Mouse (Mus musculus): ENCODE measurements around the gene Cxcr5. TPM values are rescaled to one million over a fixed set of nuclear protein-coding genes. Genes with fewer than 3 reads are reported as not detected.

Gene Cxcr5
- not detected for total RNA-seq (2021)
- long read RNA-seq, experiment 1: 0 reads
- long read RNA-seq, experiment 2, partial matches to known transcripts: 0 of 1 reads
- long read RNA-seq, experiment 2, other reads (novel, unspliced or antisense): 1 of 1 reads

GRCm38 (mm10) chr9:44561597-44561996 is at the start of gene Cxcr5:
Gene Cxcr5, minus strand, starts transcription at chr9:44561877.
- no peak for DNase-seq (ENCODE audit: low spot score)

GRCm38 (mm10) chr9:44610371-44610770 is 48.7 kb upstream of the Cxcr5 start:
- DNase-seq (ENCODE audit: low spot score): no peak

- DNase-seq (ENCODE audit: low spot score): no peak
These were observed 45.6 kb upstream of the Cxcr5 start for GRCm38 (mm10) chr9:44607306-44607705.

- DNase-seq (ENCODE audit: low spot score): no peak
These were observed 45.0 kb upstream of the Cxcr5 start for GRCm38 (mm10) chr9:44606646-44607045.

- no peak for DNase-seq (ENCODE audit: low spot score)
These were observed 44.0 kb upstream of the Cxcr5 start for GRCm38 (mm10) chr9:44605616-44606165.

- peak; percentile 68 for DNase-seq (ENCODE audit: low spot score)
These were observed 43.3 kb upstream of the Cxcr5 start, which contains the start of gene Ddx6 for GRCm38 (mm10) chr9:44604779-44605615. Gene Ddx6, plus strand, starts transcription at chr9:44604892.

GRCm38 (mm10) chr9:44604290-44604778 is 42.7 kb upstream of the Cxcr5 start:
- DNase-seq (ENCODE audit: low spot score): peak; percentile 77

- DNase-seq (ENCODE audit: low spot score): peak; percentile 52
These were observed 42.0 kb upstream of the Cxcr5 start for GRCm38 (mm10) chr9:44603454-44604289.

- DNase-seq (ENCODE audit: low spot score): no peak
These were observed 41.1 kb upstream of the Cxcr5 start for GRCm38 (mm10) chr9:44602766-44603165.

GRCm38 (mm10) chr9:44600801-44601200 is 39.1 kb upstream of the Cxcr5 start:
- no peak for DNase-seq (ENCODE audit: low spot score)

- peak; percentile 18 for DNase-seq (ENCODE audit: low spot score)
These were observed 37.9 kb upstream of the Cxcr5 start for GRCm38 (mm10) chr9:44599616-44600015.

- no peak for DNase-seq (ENCODE audit: low spot score)
These were observed 37.3 kb upstream of the Cxcr5 start for GRCm38 (mm10) chr9:44598899-44599495.

- no peak for DNase-seq (ENCODE audit: low spot score)
These were observed 36.1 kb upstream of the Cxcr5 start for GRCm38 (mm10) chr9:44597742-44598141.

GRCm38 (mm10) chr9:44595537-44595930 is 33.9 kb upstream of the Cxcr5 start:
- no peak for DNase-seq (ENCODE audit: low spot score)

GRCm38 (mm10) chr9:44594901-44595536 is 33.3 kb upstream of the Cxcr5 start:
- DNase-seq (ENCODE audit: low spot score): no peak

- DNase-seq (ENCODE audit: low spot score): no peak
These were observed 32.2 kb upstream of the Cxcr5 start for GRCm38 (mm10) chr9:44593886-44594285.

- no peak for DNase-seq (ENCODE audit: low spot score)
These were observed 31.5 kb upstream of the Cxcr5 start for GRCm38 (mm10) chr9:44593221-44593620.

GRCm38 (mm10) chr9:44591595-44592188 is 30.0 kb upstream of the Cxcr5 start:
- no peak for DNase-seq (ENCODE audit: low spot score)

GRCm38 (mm10) chr9:44590969-44591368 is 29.3 kb upstream of the Cxcr5 start:
- DNase-seq (ENCODE audit: low spot score): no peak

GRCm38 (mm10) chr9:44589095-44589494 is 27.4 kb upstream of the Cxcr5 start:
- DNase-seq (ENCODE audit: low spot score): no peak

Measured in gastrocnemius, adult 18-20 months (tissue).